ENCODE assay signal across 9 mouse cellular contexts in genomic region chr1:54922707-54923106, GRCm38 (mm10). TPM values are rescaled to one million over a fixed set of nuclear protein-coding genes. Genes with fewer than 3 reads are reported as not detected.
DNase-seq lines count a peak whose midpoint lies in the region; ATAC-seq and TF ChIP-seq lines count a peak whose summit lies in the region.
"Had no signal": no experiment of that assay in that cellular context is flagged by ENCODE, and none has a peak within 500 bp of the region (broad histone marks: within the 10 kb centered on the region; RNA-seq: fewer than 3 reads in every experiment).

No protein-coding gene starts in this region.

- no peak overlapping the region for H3K9ac ChIP-seq in forebrain, embryonic 15.5 days (replicated peaks)
- H3K9ac ChIP-seq in forebrain, embryonic 11.5 days (ENCODE audit: low read length) = no peak overlapping the region
- no peak overlapping the region for H3K9ac ChIP-seq in liver, embryonic 12.5 days
- H3K9ac ChIP-seq in liver, embryonic 11.5 days (ENCODE audit: low read depth, low read length) = no peak overlapping the region
- H3K9ac ChIP-seq in liver, postnatal 0 days (replicated peaks) = no peak overlapping the region

- no peak overlapping the region for H3K4me3 ChIP-seq in forebrain, embryonic 15.5 days
- H3K4me3 ChIP-seq in forebrain, embryonic 11.5 days (ENCODE audit: low read depth, low read length) = no peak overlapping the region
- H3K4me3 ChIP-seq in liver, embryonic 12.5 days = no peak overlapping the region
- H3K4me3 ChIP-seq in liver, embryonic 11.5 days (ENCODE audit: low read depth, low read length) = no peak overlapping the region
- no peak overlapping the region for H3K4me3 ChIP-seq in liver, postnatal 0 days (ENCODE audit: low read depth, low read length)
- H3K4me3 ChIP-seq: left cerebral cortex, adult 2 months had no signal

- 57% methylated on average over 8 of the region's 8 CpGs for WGBS in forebrain, embryonic 15.5 days
- WGBS in forebrain, embryonic 11.5 days = 85% methylated on average over 8 of the region's 8 CpGs
- 38% methylated on average over 8 of the region's 8 CpGs for WGBS in liver, embryonic 12.5 days (ENCODE audit: insufficient replicate concordance)
- WGBS in liver, embryonic 11.5 days = 59% methylated on average over 8 of the region's 8 CpGs
- WGBS in liver, postnatal 0 days (ENCODE audit: insufficient replicate concordance) = 51% methylated on average over 8 of the region's 8 CpGs

- peaks cover 14% of the 10 kb centered on the region for H3K4me1 ChIP-seq in forebrain, embryonic 15.5 days
- H3K4me1 ChIP-seq in forebrain, embryonic 11.5 days (replicated peaks; ENCODE audit: control insufficient read depth, insufficient read depth, low read length) = peaks cover 2% of the 10 kb centered on the region; the same call in 1 of the 2 replicates
- H3K4me1 ChIP-seq in liver, embryonic 12.5 days = peaks cover 33% of the 10 kb centered on the region
- peaks cover 12% of the 10 kb centered on the region; the same call in 1 of the 2 replicates for H3K4me1 ChIP-seq in liver, embryonic 11.5 days (replicated peaks; ENCODE audit: control insufficient read depth, insufficient read depth, low read length)
- peaks cover 11% of the 10 kb centered on the region for H3K4me1 ChIP-seq in liver, postnatal 0 days (ENCODE audit: insufficient read depth)

- H3K27ac ChIP-seq in forebrain, embryonic 15.5 days (replicated peaks) = 0 out of 2 replicates have a peak overlapping the region, but pooled peaks have one; percentile 12
- H3K27ac ChIP-seq in forebrain, embryonic 11.5 days (ENCODE audit: low read depth, low read length) = no peak overlapping the region
- peak overlapping the region; percentile 33; the same call in 1 of the 2 replicates for H3K27ac ChIP-seq in liver, embryonic 12.5 days
- H3K27ac ChIP-seq in liver, embryonic 11.5 days (ENCODE audit: low read depth, low read length) = no peak overlapping the region
- H3K27ac ChIP-seq in liver, postnatal 0 days (ENCODE audit: low read depth) = peak overlapping the region; percentile 50
- H3K27ac ChIP-seq: left cerebral cortex, adult 2 months had no signal

- no peak overlapping the region for H3K4me2 ChIP-seq in forebrain, embryonic 15.5 days (replicated peaks)
- H3K4me2 ChIP-seq in forebrain, embryonic 11.5 days (ENCODE audit: low read depth, low read length, severe bottlenecking) = no peak overlapping the region
- no peak overlapping the region for H3K4me2 ChIP-seq in liver, embryonic 12.5 days
- H3K4me2 ChIP-seq in liver, embryonic 11.5 days = no peak overlapping the region
- peak overlapping the region; percentile 11; the same call in 1 of the 2 replicates for H3K4me2 ChIP-seq in liver, postnatal 0 days (ENCODE audit: low read depth, low read length)

- no peaks in the 10 kb centered on the region for H3K27me3 ChIP-seq in forebrain, embryonic 15.5 days
- H3K27me3 ChIP-seq in forebrain, embryonic 11.5 days (ENCODE audit: control insufficient read depth, insufficient read depth, low read length) = no peaks in the 10 kb centered on the region
- peaks cover 43% of the 10 kb centered on the region for H3K27me3 ChIP-seq in liver, embryonic 12.5 days (replicated peaks)
- no peaks in the 10 kb centered on the region for H3K27me3 ChIP-seq in liver, embryonic 11.5 days (replicated peaks; ENCODE audit: control insufficient read depth, insufficient read depth, low read length)
- H3K27me3 ChIP-seq in liver, postnatal 0 days (ENCODE audit: insufficient read depth, low read length) = peaks cover 9% of the 10 kb centered on the region; the same call in 1 of the 2 replicates

- TF ChIP-seq EP300 in liver, postnatal 0 days (IDR thresholded peaks at IDR 0.05; ENCODE audit: low read depth) = no peak

- no peak for ATAC-seq in forebrain, embryonic 15.5 days (replicated peaks)
- no peak for ATAC-seq in forebrain, embryonic 11.5 days (replicated peaks; ENCODE audit: low FRiP score)
- no peak for ATAC-seq in liver, embryonic 12.5 days
- ATAC-seq in liver, embryonic 11.5 days (replicated peaks; ENCODE audit: low FRiP score) = no peak
- no peak for ATAC-seq in liver, postnatal 0 days
- ATAC-seq in inflammation-experienced regulatory T-cells, adult 6 months = no peak
- no peak for ATAC-seq in megakaryocyte progenitor cell, adult 5-6 weeks (replicated peaks; ENCODE audit: poor library complexity)

- no peaks in the 10 kb centered on the region for H3K9me3 ChIP-seq in forebrain, embryonic 15.5 days
- no peaks in the 10 kb centered on the region for H3K9me3 ChIP-seq in forebrain, embryonic 11.5 days (ENCODE audit: control insufficient read depth, low read length)
- no peaks in the 10 kb centered on the region for H3K9me3 ChIP-seq in liver, embryonic 12.5 days (replicated peaks)
- no peaks in the 10 kb centered on the region for H3K9me3 ChIP-seq in liver, embryonic 11.5 days (ENCODE audit: control insufficient read depth, low read length)
- H3K9me3 ChIP-seq in liver, postnatal 0 days (ENCODE audit: low read length) = no peaks in the 10 kb centered on the region

- DNase-seq in forebrain, embryonic 11.5 days (ENCODE audit: low spot score) = no peak
- DNase-seq in liver, embryonic 11.5 days (ENCODE audit: low spot score) = no peak
- DNase-seq in cerebellum, adult 18-20 months = peak; percentile 86 to 92
- DNase-seq in liver, postnatal 0 days = no peak

- H3K36me3 ChIP-seq in forebrain, embryonic 15.5 days = no peaks in the 10 kb centered on the region
- no peaks in the 10 kb centered on the region for H3K36me3 ChIP-seq in forebrain, embryonic 11.5 days (ENCODE audit: control insufficient read depth, insufficient read depth, low read length)
- no peaks in the 10 kb centered on the region for H3K36me3 ChIP-seq in liver, embryonic 12.5 days
- no peaks in the 10 kb centered on the region for H3K36me3 ChIP-seq in liver, embryonic 11.5 days (ENCODE audit: control insufficient read depth, insufficient read depth, low read length)
- no peaks in the 10 kb centered on the region for H3K36me3 ChIP-seq in liver, postnatal 0 days (replicated peaks; ENCODE audit: insufficient read depth, low read length)

- TF ChIP-seq CTCF in liver, postnatal 0 days (IDR thresholded peaks at IDR 0.05; ENCODE audit: low read depth) = no peak

RNA-seq across cellular contexts. Expression of gene Ankrd44, which starts 3.5 kb away (rescaled TPM):
- polyA plus RNA-seq in forebrain, embryonic 15.5 days (2015; fragmentation: Nextera tagmentation; extraction: Ambion mirVana) = 21.5 and 24.1 TPM in 2 replicates
- 19.1 and 19.3 TPM in 2 replicates for polyA plus RNA-seq in forebrain, embryonic 11.5 days (2014; fragmentation: Nextera tagmentation; extraction: Ambion mirVana)
- 4.5 and 6.1 TPM in 2 replicates for polyA plus RNA-seq in liver, embryonic 12.5 days (2016; fragmentation: Nextera tagmentation; extraction: Ambion mirVana)
- 11.8 and 12.1 TPM in 2 replicates for polyA plus RNA-seq in liver, embryonic 11.5 days (2014; fragmentation: Nextera tagmentation; extraction: Ambion mirVana)
- 4.0 and 4.7 TPM in 2 replicates for polyA plus RNA-seq in liver, postnatal 0 days (2015; fragmentation: Nextera tagmentation; extraction: Ambion mirVana)
- polyA plus RNA-seq in inflammation-experienced regulatory T-cells, adult 6 months (2017; shearing (Covaris generic)) = 100 to 1,000 TPM; 141 to 193 (median 187) TPM
- total RNA-seq in megakaryocyte progenitor cell, adult 5-6 weeks (2015) = 106 and 110 TPM in 2 replicates
- 69.3 and 69.8 TPM in 2 replicates for total RNA-seq in megakaryocyte progenitor cell, adult 5-6 weeks (2017)

Comparison
In these comparisons a context has a peak if more than half of its experiments do, and no peak if none do; other contexts are left out.
1. H3K27ac ChIP-seq: peak in forebrain, embryonic 15.5 days (single experiment), liver, embryonic 12.5 days (single experiment) and liver, postnatal 0 days (single experiment); none in forebrain, embryonic 11.5 days (single experiment) and liver, embryonic 11.5 days (single experiment).
2. DNase-seq: peak in cerebellum, adult 18-20 months (2 of 2); none in forebrain, embryonic 11.5 days (single experiment), liver, embryonic 11.5 days (single experiment) and liver, postnatal 0 days (single experiment).